Mouse (Mus musculus) lung, postnatal 0 days (tissue): ENCODE measurements at regions not wholly inside any gene's neighbourhood (a gene's known extent, or its start where the extent isn't known, plus 50 kb on each side); places are given as distances from the start of the nearest gene placed in this dataset.

ENCODE experiments used
- CTCF ChIP-seq: IDR thresholded peaks from 2 replicates; pipeline ENCODE4 v1.5.1; 2016; ENCODE audit warnings: antibody characterized with exemption, mild to moderate bottlenecking
- EP300 ChIP-seq: IDR thresholded peaks from 2 replicates; pipeline ENCODE4 v1.6.1; 2016; ENCODE audit warnings: antibody characterized with exemption, mild to moderate bottlenecking, control low read depth

- TF ChIP-seq CTCF (no peak), EP300 (no peak)
Measured at GRCm38 (mm10) chr10:21511386-21511785, 81.6 kb upstream of the 1700020N01Rik start.
